Mouse (Mus musculus) liver, adult 2 months (tissue): ENCODE results near the gene Egf. TPM values are rescaled to one million over a fixed set of nuclear protein-coding genes. Genes with fewer than 3 reads are reported as not detected.

Source experiments
- DNase-seq: peaks from one replicate; pipeline ENCODE4 v3.0.0-alpha.2; 2011; ENCODE audit warnings: low read depth, low spot score; ENCODE audit errors: extremely low read depth
- H3K27ac ChIP-seq: fragments of 200-500 bp; replicated peaks from 2 replicates; pipeline ENCODE4 v1.5.1; 2012; ENCODE audit warnings: low read depth, mild to moderate bottlenecking, control low read depth, inconsistent platforms, low read length; ENCODE audit not compliant: insufficient read depth
- H3K27me3 ChIP-seq: fragments of 200-500 bp; 2 replicates; pipeline ENCODE4 v1.6.1; 2012; ENCODE audit warnings: mild to moderate bottlenecking, moderate library complexity, low read length, inconsistent platforms; ENCODE audit not compliant: control insufficient read depth, insufficient read depth
- H3K36me3 ChIP-seq: fragments of 200-500 bp; 2 replicates; pipeline ENCODE4 v1.6.1; 2012; ENCODE audit warnings: low read length, inconsistent platforms; ENCODE audit not compliant: control insufficient read depth, insufficient read depth
- H3K4me1 ChIP-seq: fragments of 200-500 bp; 2 replicates; pipeline ENCODE4 v1.6.1; 2011; ENCODE audit warnings: low read length; ENCODE audit not compliant: control insufficient read depth, insufficient read depth
- H3K4me3 ChIP-seq: fragments of 200-500 bp; 2 replicates; pipeline ENCODE4 v1.5.1; 2011; ENCODE audit warnings: low read depth, mild to moderate bottlenecking, control low read depth, low read length, moderate library complexity; ENCODE audit not compliant: insufficient read depth
- H3K79me2 ChIP-seq: fragments of 200-500 bp; 2 replicates; pipeline ENCODE4 v1.6.1; 2012; ENCODE audit warnings: inconsistent platforms, mild to moderate bottlenecking, low read length, moderate library complexity; ENCODE audit not compliant: control insufficient read depth, insufficient read depth
- H3K9ac ChIP-seq: fragments of 200-500 bp; 2 replicates; pipeline ENCODE4 v1.6.1; 2012; ENCODE audit warnings: low read depth, mild to moderate bottlenecking, control low read depth, inconsistent platforms, low read length
- CTCF ChIP-seq: fragments of 200-500 bp; IDR thresholded peaks from 2 replicates; pipeline ENCODE4 v1.5.1; 2011; ENCODE audit warnings: low read depth, low read length, control low read depth
- POLR2A ChIP-seq: fragments of 200-500 bp; IDR thresholded peaks from 2 replicates; pipeline ENCODE4 v1.6.1; 2011; ENCODE audit warnings: low read length, control low read depth; ENCODE audit not compliant: insufficient read depth; ENCODE audit errors: extremely low read depth
- WGBS: fragments of 180-500 bp; shearing (Covaris S2); methylation state at CpG from one replicate; pipeline ENCODE4 v1.1.7; 2018; 5-methylcytosine and 5-hydroxymethylcytosine counted together
- polyA plus RNA-seq: library from polyadenylated mRNA; depleted of rRNA; stranded (reverse); fragments of >200 nt; gene quantifications from 2 replicates; pipeline ENCODE4 v1.2.3, GENCODE M21; 2012
- total RNA-seq: library from RNA; depleted of rRNA; stranded (reverse); fragments of >200 nt; gene quantifications from 2 replicates; pipeline ENCODE4 v1.2.3, GENCODE M21; 2014

Gene Egf
- total and polyA plus RNA-seq, 2 experiments: 0.28 to 0.83 TPM

DNA sequence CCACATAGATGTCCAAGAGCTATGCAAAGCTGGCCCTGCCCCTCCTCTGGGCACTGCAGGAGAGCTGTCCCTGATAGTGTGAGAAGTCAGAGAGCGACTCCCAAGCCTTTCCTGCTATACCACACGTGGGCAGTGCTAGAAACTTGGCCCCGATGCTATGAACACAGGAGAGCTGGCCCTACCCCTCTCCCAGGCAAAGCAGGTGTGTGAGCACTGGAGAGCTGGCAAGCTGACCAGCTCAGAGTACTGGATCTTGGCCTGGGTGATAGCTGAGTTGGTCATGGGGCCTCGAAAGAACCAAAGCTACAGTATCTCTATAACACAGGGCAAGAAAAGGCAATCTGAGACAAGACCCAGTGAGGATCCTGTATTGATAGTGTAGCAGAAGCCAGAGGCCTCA lies 98.6 kb downstream of the Egf start:
- DNase-seq: no peak
- no peaks in the 10 kb centered on the region for H3K27me3 ChIP-seq
- H3K36me3 ChIP-seq: no peaks in the 10 kb centered on the region
- no peak for TF ChIP-seq CTCF
- no peak for TF ChIP-seq POLR2A
- H3K9ac ChIP-seq: no peak overlapping the region
- H3K4me3 ChIP-seq: no peak overlapping the region
- H3K79me2 ChIP-seq: no peaks in the 10 kb centered on the region
- peaks cover 5% of the 10 kb centered on the region for H3K4me1 ChIP-seq
- WGBS: 82% methylated on average over 4 of the region's 4 CpGs
- H3K27ac ChIP-seq: no peak overlapping the region

DNA sequence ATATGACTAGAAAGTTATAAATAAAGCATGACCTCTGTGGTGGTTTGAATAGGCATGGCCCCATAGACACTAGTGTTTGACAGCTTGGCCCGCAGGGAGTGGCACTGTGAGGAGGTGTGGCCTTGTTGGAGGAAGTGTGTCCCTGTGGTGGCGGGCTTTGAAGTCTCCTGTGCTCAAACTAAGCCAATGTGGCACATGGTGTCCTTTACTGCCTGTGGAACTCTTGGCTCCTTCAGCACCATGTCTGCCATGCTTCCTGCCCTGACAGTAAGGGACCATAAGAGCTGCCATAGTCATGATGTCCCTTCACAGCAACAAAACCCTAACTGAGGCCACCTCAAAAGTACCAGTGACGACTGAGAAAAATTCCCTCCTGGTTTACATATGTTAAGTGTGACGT lies 102.6 kb downstream of the Egf start:
- Histone ChIP-seq H3K4me3 (no peak overlapping the region), H3K79me2 (no peaks in the 10 kb centered on the region), H3K36me3 (no peaks in the 10 kb centered on the region), H3K9ac (no peak overlapping the region), H3K27me3 (no peaks in the 10 kb centered on the region), H3K4me1 (peaks cover 12% of the 10 kb centered on the region), H3K27ac (no peak overlapping the region)
- DNase-seq: no peak
- WGBS: 90% methylated on average over 4 of the region's 4 CpGs
- no peak for TF ChIP-seq CTCF
- no peak for TF ChIP-seq POLR2A

DNA sequence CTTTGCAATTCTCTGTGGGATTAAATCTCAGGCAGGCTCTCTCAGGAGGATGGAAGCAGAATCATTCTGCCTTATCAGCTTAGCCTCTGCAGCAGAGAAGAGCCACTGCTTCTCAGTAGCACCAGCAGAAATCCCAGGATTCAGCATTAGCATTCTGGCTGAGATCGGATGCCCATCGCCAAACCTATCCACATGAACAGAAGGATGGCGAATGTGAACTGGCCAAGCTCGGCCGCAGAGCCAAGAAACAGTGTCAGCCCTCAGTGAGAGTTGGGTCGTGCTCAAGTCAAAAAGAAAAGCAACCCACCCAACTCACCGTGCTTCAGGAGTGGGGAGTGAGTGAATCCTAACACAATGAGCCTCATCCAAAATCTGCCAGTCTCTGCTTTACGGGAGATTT lies 103.4 kb downstream of the Egf start:
- H3K4me3 ChIP-seq: no peak overlapping the region
- peaks cover 12% of the 10 kb centered on the region for H3K4me1 ChIP-seq
- H3K79me2 ChIP-seq: no peaks in the 10 kb centered on the region
- H3K36me3 ChIP-seq: no peaks in the 10 kb centered on the region
- no peak for TF ChIP-seq CTCF
- no peak for TF ChIP-seq POLR2A
- H3K27ac ChIP-seq: no peak overlapping the region
- WGBS: 86% methylated on average over 8 of the region's 8 CpGs
- H3K27me3 ChIP-seq: no peaks in the 10 kb centered on the region
- H3K9ac ChIP-seq: no peak overlapping the region
- no peak for DNase-seq

DNA sequence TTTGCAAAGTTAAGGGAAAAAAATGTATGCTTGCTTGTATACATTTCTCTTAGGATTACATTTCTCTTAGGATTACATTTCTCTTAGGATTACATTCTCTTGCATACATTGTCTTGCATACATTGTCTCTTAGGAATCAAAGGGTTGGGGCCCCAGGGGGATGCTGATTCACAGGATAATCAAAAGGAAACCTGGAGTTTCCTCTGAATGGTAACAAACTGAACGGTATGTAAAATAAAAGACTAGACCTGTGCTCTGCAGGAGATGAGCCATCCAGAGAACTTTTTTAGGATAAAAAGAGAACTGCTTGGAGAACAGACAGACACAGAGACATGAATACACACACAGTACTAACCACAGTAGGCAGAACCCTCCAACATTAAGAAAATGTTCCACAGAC lies 104.2 kb downstream of the Egf start:
- WGBS: 76% methylated on average over 1 of the region's 1 CpGs

DNA sequence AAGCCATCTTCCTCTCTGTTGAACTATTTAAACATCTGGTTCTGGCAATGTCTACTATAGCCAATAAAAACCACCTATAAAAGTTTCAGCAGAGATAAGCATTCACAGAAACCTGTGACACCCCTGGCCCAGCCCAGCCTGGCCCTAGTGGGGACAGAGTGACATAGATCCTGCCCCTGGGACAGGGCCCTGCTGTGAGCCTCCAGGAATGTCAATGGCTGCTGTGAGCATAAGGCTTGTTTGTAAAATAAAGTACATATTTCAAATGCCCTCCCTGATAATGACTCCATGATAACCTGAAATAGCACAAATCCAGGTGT lies 104.9 kb downstream of the Egf start:
- H3K79me2 ChIP-seq: no peaks in the 10 kb centered on the region
- no peaks in the 10 kb centered on the region for H3K27me3 ChIP-seq
- H3K4me1 ChIP-seq: peaks cover 12% of the 10 kb centered on the region
- no peak for DNase-seq
- H3K36me3 ChIP-seq: no peaks in the 10 kb centered on the region
- no peak overlapping the region for H3K9ac ChIP-seq
- H3K27ac ChIP-seq: no peak overlapping the region
- no peak overlapping the region for H3K4me3 ChIP-seq
- TF ChIP-seq POLR2A (no peak), CTCF (no peak)

More for the DNA sequence above, 104.2 kb downstream of the Egf start:
- Histone ChIP-seq H3K4me1 (peaks cover 12% of the 10 kb centered on the region), H3K27me3 (no peaks in the 10 kb centered on the region), H3K9ac (no peak overlapping the region), H3K36me3 (no peaks in the 10 kb centered on the region), H3K4me3 (no peak overlapping the region), H3K79me2 (no peaks in the 10 kb centered on the region), H3K27ac (no peak overlapping the region)
- no peak for DNase-seq
- TF ChIP-seq CTCF (no peak), POLR2A (no peak)

DNA sequence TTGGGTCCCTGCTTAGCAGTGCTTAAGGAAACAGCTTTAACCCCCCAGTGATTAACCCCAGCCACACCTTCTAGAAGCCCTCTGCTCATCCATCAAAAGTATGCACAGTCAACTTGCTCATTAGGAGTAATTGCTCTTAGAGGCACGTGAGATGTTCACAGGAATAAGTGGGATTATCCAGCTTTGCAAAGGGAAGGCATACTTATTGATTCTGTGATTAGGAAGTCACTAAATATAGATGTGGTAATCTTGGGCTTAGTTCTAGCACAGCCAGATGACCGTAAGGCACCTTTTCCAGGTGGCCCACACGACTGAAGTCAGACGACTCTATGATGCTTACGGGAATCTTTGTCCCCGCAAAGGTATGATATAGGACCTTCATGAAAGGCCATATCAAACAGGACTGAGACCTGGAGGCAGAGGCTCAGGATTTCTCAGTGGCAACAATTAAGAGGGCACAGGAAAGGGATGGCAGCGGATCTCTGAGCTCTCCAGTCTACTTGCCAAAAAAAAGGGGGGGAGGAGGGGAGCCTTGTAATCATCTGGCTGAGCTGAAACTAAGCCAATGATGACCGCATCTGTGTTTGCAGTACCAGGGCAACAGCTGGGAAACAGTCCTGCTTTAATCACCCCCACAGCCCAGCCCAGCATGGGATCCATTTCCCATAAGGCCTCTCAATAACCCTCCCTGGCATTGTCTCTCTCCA lies 105.4 kb downstream of the Egf start:
- 37% methylated on average over 8 of the region's 8 CpGs for WGBS
- Histone ChIP-seq H3K4me1 (peaks cover 12% of the 10 kb centered on the region), H3K36me3 (no peaks in the 10 kb centered on the region), H3K27me3 (no peaks in the 10 kb centered on the region), H3K79me2 (no peaks in the 10 kb centered on the region), H3K27ac (no peak overlapping the region), H3K4me3 (no peak overlapping the region), H3K9ac (no peak overlapping the region)
- peak; percentile 77 for DNase-seq
- TF ChIP-seq CTCF (no peak), POLR2A (no peak)
